Mouse (Mus musculus): ENCODE measurements around the gene G0s2.

GRCm38 (mm10) chr1:193244235-193244634, 28.8 kb downstream of the G0s2 start:
- TF ChIP-seq POLR2A (IDR thresholded peaks at IDR 0.05; ENCODE audit: low read depth, low read length), result no peak
- TF ChIP-seq CTCF (conservative IDR thresholded peaks at IDR 0.05; ENCODE audit: insufficient read depth, insufficient read length, low read depth, low read length), result no peak

Measured in kidney, adult 2 months (tissue).